Mouse (Mus musculus) neural tube, embryonic 10.5 days (tissue): ENCODE results near the gene Ikbke.

Source experiments
- DNase-seq: peaks from one replicate; pipeline ENCODE4 v3.0.0-alpha.2; 2017; ENCODE audit warnings: low spot score; ENCODE audit errors: extremely low spot score

Ikbke gene

DNA sequence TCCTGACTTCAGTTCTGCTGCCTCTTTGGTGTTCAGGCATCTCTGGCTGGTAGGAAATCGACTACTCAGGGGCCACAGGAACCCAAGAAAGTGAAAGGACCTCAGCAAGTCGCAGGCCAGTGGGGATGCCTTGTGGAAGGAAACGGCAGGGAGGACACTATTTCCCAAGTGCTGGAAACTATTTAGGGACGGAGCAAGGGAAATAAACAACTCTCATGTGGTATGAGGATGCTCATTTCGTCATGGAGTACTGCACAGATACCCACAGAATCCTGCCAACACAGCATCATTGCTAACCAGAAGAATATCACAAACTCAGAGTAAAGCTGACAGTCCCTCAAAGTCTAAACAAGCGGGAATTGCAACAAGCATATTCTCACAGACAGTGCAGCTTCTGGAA lies 36.5 kb downstream of the Ikbke start:
- DNase-seq = no peak

- no peak for DNase-seq
Observed at GRCm38 (mm10) chr1:131239576-131240193, 39.7 kb downstream of the Ikbke start.

DNA sequence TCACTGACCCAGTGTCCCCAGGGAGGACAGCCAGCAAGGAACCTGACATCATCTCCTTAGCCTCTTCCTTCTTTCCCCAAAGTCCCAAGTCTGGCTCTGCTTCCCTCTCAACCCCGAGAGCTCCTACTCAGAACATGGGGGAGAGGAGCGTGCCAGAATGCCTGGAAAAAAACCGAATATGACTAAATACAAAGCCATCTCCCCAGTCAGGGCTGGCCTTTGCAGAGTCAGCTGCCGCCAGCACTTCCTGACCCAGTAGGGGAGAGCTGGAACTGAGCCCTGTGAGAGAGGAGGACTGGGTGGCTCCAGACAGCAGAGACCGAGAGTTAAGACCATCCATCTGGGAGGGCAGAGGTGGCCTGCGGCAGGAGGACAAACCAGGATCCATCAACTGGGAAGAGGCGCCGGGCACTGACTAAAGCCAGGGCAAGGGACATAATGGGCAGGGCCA lies 40.5 kb downstream of the Ikbke start:
- no peak for DNase-seq

DNA sequence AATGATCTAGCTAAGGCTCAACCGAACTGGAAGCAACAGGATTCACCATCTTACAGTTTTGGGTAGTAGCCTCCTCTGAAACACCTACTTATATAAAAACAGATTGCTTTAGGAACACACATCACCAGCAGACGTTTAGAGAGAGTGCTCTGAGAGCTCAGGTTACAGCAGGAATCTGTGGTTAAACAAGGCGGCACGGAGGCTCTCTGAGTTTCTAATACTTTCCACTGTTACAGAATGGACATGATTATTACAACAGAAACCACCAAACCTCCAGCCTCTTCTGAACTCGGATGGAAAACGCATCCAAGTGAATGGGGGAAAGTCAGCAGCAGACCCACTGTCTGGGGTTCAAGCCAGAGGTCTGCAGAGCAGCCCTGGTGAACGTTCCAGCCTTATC lies 43.3 kb downstream of the Ikbke start:
- DNase-seq = no peak

DNA sequence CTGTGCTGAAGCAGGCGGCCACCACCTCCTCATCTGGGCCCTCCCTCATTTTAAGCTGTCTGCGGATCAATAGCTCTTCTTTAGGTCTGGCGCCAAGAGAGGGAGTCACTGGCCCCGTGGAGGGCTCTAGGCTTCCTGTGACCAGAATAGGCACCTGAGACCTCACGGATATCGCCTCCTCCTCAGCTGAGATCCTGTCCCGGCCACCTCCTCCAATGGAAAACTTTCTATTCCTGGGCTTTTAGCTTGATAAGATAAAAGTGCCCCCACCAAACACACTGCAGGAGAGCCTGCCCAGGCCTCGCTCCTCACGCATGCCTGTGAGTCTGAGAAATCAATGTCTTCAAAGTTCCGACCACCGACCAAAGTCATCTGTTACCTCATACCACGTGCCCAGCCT lies 45.9 kb downstream of the Ikbke start:
- no peak for DNase-seq

GRCm38 (mm10) chr1:131228659-131229058 lies 50.7 kb downstream of the Ikbke start:
- no peak for DNase-seq

DNA sequence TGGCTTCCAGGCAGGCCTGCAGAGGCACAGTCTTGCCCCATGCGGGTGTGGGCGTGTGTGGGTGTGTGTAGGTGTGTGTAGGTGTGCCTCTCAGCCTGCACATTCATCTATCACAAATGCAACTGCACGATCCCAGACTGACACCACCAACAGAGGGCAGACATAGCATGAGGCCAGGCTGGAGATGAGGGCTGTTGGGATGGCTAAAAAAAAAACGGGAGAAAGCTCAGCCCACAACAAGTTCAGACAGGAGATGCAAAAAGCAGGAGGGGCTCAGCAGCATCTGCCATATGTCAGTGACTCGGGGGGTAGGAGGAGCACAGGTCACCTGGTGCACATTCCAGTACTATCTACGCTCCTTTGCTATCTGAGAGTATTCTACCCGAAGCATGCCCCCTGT lies 51.2 kb downstream of the Ikbke start:
- no peak for DNase-seq

GRCm38 (mm10) chr1:131224848-131225471 lies 54.4 kb downstream of the Ikbke start:
- DNase-seq = no peak

DNA sequence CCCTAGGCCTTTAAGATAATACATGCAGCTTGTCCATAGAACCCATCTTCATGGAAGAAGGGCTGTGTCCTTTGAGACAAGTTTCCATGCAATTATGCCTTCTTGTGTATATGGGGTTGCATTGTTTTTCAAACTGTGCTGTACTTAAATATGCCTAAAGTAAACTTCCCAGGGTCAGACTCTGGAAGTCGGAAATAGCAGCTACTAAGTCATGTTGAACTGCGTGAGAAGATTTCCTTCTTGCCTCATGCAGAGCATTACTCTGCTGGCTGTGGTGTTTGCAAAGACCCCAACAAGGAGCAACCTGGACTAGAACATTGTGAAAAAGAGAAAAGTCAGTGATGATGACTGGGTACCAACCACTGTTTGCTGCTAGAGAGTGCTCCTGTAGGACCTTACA lies 56.1 kb downstream of the Ikbke start:
- DNase-seq = no peak

- DNase-seq = no peak
Observed at GRCm38 (mm10) chr1:131221822-131222590, 57.4 kb downstream of the Ikbke start.

DNA sequence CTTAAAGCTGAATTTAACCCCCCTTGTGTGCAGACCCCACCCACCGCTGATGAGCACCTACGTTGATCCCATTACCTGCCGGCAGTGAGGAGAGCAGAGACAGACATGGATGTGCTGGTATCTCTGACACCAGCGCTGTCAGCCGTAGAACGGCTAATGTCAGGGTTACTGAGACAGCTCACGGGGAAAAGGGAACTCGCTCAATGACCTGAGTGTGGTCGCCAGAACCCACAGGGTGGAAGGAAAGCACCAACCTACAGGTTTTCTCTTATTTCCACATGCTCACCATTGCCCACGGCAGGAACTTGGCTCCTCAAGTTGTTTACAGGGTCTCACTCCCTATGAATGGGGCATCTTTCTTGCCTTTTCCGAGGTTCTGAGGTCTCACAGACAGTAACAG lies 60.5 kb downstream of the Ikbke start:
- no peak for DNase-seq

DNA sequence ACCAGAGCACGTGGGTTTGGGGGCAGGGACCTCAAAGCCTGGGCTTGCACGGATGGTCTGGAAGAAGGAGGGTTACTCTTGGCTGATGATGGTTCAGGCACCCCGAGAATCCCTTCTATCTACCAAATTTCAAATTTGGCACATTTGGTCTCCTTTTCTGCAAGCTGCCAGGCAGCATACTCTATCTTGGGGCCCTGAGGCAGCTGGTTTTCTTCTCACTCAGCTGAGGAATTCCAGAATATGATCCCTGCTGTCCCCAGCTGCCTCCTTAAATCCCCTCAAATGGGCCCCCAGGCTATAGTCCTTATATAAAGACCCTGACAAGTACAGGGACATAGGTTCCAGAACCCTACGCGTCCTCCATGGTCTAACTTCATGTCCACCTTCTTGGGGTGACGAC lies 66.0 kb downstream of the Ikbke start:
- no peak for DNase-seq

DNA sequence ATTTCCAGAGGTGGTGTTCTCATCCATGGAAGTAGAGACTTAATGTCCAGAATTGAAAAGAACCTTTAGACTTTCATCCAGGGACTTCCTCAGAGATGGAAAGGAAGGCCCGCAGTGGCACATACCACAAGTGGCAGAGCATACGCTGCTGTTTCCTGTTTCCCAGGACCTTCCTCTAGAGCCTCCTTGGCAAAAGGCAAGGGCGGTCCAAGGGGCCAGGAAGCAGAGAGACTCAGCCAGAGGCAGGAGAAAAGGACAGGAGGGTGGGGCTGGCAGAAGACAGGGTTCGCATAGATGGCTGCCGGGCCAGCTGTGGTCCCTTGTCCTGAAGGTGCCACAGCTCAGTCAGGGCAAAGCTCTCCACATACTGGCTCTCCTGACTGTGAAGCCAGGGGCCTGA lies 66.5 kb downstream of the Ikbke start:
- DNase-seq = no peak

DNA sequence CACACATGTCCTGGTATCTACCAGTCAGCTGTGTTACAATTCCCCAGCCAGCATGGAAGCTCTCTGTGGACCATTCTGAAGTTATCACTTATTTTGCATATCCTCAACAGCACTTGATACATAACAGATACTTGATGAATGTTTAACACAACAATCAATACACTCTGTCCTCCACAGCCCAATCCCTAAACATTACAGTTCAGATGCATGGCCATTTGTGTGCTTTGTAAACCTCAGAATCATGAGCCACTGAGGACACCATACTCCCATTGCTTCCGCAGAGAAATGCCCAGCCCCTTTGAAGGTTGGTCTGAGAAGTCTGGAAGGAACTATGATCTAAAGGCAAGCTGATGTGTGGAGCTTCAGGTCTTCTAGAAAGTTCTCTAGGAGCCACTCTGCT lies 67.8 kb downstream of the Ikbke start:
- no peak for DNase-seq

- DNase-seq = no peak
Observed at GRCm38 (mm10) chr1:131209971-131210426, 69.4 kb downstream of the Ikbke start.

GRCm38 (mm10) chr1:131208800-131209199 lies 70.6 kb downstream of the Ikbke start:
- no peak for DNase-seq

- DNase-seq = no peak
Observed at GRCm38 (mm10) chr1:131208081-131208480, 71.3 kb downstream of the Ikbke start.

GRCm38 (mm10) chr1:131207531-131207930 lies 71.9 kb downstream of the Ikbke start:
- DNase-seq = peak; percentile 57

- DNase-seq = no peak
Observed at GRCm38 (mm10) chr1:131206342-131206741, 73.1 kb downstream of the Ikbke start.

- DNase-seq = no peak
Observed at GRCm38 (mm10) chr1:131204461-131204860, 74.9 kb downstream of the Ikbke start.
